Mouse (Mus musculus): ENCODE results near the gene Nrn1l.

Gene Nrn1l

GRCm38 (mm10) chr8:105890870-105891269, 2.5 kb upstream of the Nrn1l start:
- WGBS, result 44% methylated on average over 6 of the region's 6 CpGs

GRCm38 (mm10) chr8:105892432-105892831, 935 bp upstream of the Nrn1l start:
- 74% methylated on average over 6 of the region's 6 CpGs for WGBS

- WGBS, result 65% methylated on average over 9 of the region's 9 CpGs
These were observed 4.6 kb downstream of the Nrn1l start for GRCm38 (mm10) chr8:105897801-105898480.

GRCm38 (mm10) chr8:105900180-105900940, 7.0 kb downstream of the Nrn1l start, which contains the start of gene Pskh1:
Gene Pskh1 (plus strand): TSS chr8:105900441.
- WGBS, result under 1% methylated on average over 68 of the region's 68 CpGs

- WGBS, result 26% methylated on average over 16 of the region's 16 CpGs
These were observed 7.7 kb downstream of the Nrn1l start for GRCm38 (mm10) chr8:105900941-105901616.

GRCm38 (mm10) chr8:105919390-105919789, 26.0 kb downstream of the Nrn1l start:
- WGBS, result 44% methylated on average over 3 of the region's 3 CpGs

- WGBS, result 53% methylated on average over 3 of the region's 3 CpGs
These were observed 31.8 kb downstream of the Nrn1l start for GRCm38 (mm10) chr8:105925123-105925522.

- WGBS, result 18% methylated on average over 8 of the region's 8 CpGs
These were observed 37.2 kb downstream of the Nrn1l start for GRCm38 (mm10) chr8:105930602-105931001.

- 51% methylated on average over 3 of the region's 3 CpGs for WGBS
These were observed 37.9 kb downstream of the Nrn1l start for GRCm38 (mm10) chr8:105931271-105931670.

- 95% methylated on average over 11 of the region's 11 CpGs for WGBS
These were observed 39.2 kb downstream of the Nrn1l start for GRCm38 (mm10) chr8:105932525-105932924.

GRCm38 (mm10) chr8:105933762-105934161, 40.4 kb downstream of the Nrn1l start, which contains the start of gene Ctrl:
Gene Ctrl (minus strand): TSS chr8:105933862.
- WGBS, result 92% methylated on average over 2 of the region's 2 CpGs

GRCm38 (mm10) chr8:105935105-105935504, 41.7 kb downstream of the Nrn1l start:
- WGBS, result 78% methylated on average over 6 of the region's 6 CpGs

GRCm38 (mm10) chr8:105935863-105936603, 42.7 kb downstream of the Nrn1l start:
- WGBS, result 18% methylated on average over 7 of the region's 7 CpGs

- WGBS, result 1% methylated on average over 30 of the region's 30 CpGs
These were observed 43.6 kb downstream of the Nrn1l start for GRCm38 (mm10) chr8:105936866-105937475.

- WGBS, result under 1% methylated on average over 33 of the region's 33 CpGs
These were observed 44.3 kb downstream of the Nrn1l start for GRCm38 (mm10) chr8:105937496-105938305.

- 12% methylated on average over 4 of the region's 4 CpGs for WGBS
These were observed 44.9 kb downstream of the Nrn1l start, which contains the start of gene Psmb10 for GRCm38 (mm10) chr8:105938306-105938669. Gene Psmb10 (minus strand): TSS chr8:105938444.

- 79% methylated on average over 11 of the region's 11 CpGs for WGBS
These were observed 48.7 kb downstream of the Nrn1l start for GRCm38 (mm10) chr8:105942026-105942425.

- 85% methylated on average over 5 of the region's 5 CpGs for WGBS
These were observed 49.2 kb downstream of the Nrn1l start for GRCm38 (mm10) chr8:105942542-105942941.

GRCm38 (mm10) chr8:105943321-105943739, 50.0 kb downstream of the Nrn1l start, which contains the start of gene Lcat:
Gene Lcat (minus strand): TSS chr8:105943382.
- WGBS, result 62% methylated on average over 8 of the region's 8 CpGs

Measured in cerebral cortex, adult 2 months (tissue).